Mouse (Mus musculus): ENCODE measurements at regions not wholly inside any gene's neighbourhood (a gene's known extent, or its start where the extent isn't known, plus 50 kb on each side); places are given as distances from the start of the nearest gene placed in this dataset.
"Not testable (repeated sequence)": the region's sequence is repeated elsewhere in the genome, so short reads cannot be mapped to it uniquely, and the experiment has no call there.

GRCm38 (mm10) chr14:45799286-45799685 lies 141.3 kb upstream of the Ddhd1 start:
- Histone ChIP-seq H3K4me1 (ENCODE audit: control insufficient read depth, insufficient read depth, low read length) (no peaks in the 10 kb centered on the region), H3K4me3 (ENCODE audit: insufficient read depth, low read length) (no peak overlapping the region), H3K27ac (ENCODE audit: insufficient read depth, low read depth, low read length) (no peak overlapping the region)
- no peak for TF ChIP-seq POLR2A (IDR thresholded peaks at IDR 0.05; ENCODE audit: borderline replicate concordance, low read depth, low read length)
- TF ChIP-seq CTCF (IDR thresholded peaks at IDR 0.05; ENCODE audit: low read depth, low read length), result no peak

DNA sequence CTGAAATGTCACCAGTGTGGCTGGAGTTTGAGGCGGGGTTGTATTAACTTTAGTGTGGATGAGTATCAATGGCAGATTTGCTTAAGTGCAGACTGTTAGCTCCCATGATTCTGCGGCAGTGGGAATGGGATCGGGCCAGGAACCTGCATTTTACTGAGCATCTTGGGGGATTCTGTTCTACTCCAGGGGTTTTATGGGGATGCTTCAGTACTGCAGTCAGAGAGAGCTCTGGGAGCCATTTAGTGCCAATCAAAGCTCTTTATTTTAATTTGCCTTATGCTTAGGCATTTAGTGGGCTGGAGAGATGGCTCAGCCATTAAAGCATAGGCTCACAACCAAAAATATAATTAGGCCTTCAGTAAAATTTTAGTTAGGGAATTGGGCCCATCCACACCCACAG lies 148.0 kb upstream of the Ddhd1 start:
- TF ChIP-seq POLR2A (IDR thresholded peaks at IDR 0.05; ENCODE audit: borderline replicate concordance, low read depth, low read length), result no peak
- no peak for TF ChIP-seq CTCF (IDR thresholded peaks at IDR 0.05; ENCODE audit: low read depth, low read length)
- Histone ChIP-seq H3K27ac (ENCODE audit: insufficient read depth, low read depth, low read length) (no peak overlapping the region), H3K4me1 (ENCODE audit: control insufficient read depth, insufficient read depth, low read length) (no peaks in the 10 kb centered on the region), H3K4me3 (ENCODE audit: insufficient read depth, low read length) (no peak overlapping the region)

DNA sequence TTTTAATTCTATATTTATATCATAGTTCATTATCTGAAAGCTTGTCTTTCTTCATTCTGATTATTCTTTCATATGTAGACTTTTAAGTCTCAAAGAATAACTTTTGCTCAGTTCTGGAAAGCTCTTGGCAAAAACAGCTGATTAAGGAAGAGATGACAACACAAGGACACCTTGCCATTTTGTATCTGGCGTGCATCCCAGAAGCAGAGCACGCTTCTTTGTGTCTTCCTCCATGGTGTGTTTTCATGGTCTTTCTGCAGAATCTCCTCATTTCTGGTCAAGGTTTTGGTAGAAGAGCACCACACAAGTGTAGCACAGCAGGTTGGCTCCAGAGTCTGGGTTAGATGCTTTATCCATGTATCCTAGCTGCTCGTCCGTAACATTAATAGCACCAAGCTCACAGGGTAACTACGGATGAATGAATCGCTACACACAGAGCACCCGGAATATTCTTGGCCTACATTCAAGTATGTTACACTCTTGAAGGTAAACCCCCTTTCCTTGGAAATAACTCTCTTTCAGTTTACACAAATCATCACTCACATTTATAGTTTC lies 148.9 kb upstream of the Ddhd1 start:
- Histone ChIP-seq H3K27ac (ENCODE audit: insufficient read depth, low read depth, low read length) (no peak overlapping the region), H3K4me3 (ENCODE audit: insufficient read depth, low read length) (no peak overlapping the region), H3K4me1 (ENCODE audit: control insufficient read depth, insufficient read depth, low read length) (no peaks in the 10 kb centered on the region)
- TF ChIP-seq POLR2A (IDR thresholded peaks at IDR 0.05; ENCODE audit: borderline replicate concordance, low read depth, low read length) (no peak), CTCF (IDR thresholded peaks at IDR 0.05; ENCODE audit: low read depth, low read length) (no peak)

DNA sequence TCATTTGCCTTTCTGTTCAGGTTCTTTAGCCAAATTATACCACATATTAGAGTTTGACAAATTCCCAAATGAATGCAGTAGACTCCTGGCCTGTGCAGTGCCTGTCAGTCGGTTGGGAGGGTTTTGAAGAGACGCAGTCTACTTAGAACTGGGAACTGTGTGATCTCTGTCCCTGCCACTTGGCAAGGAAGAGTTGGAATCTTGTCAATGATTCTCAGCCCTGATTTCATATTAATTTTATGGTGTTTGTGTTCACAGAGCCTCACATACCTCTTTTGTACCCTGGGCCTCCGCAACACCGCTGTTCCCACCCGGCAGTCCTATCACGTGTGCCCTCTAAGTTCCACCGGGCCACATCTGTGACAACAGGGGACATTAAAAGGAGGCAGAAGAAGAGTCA lies 149.8 kb upstream of the Ddhd1 start:
- TF ChIP-seq POLR2A (IDR thresholded peaks at IDR 0.05; ENCODE audit: borderline replicate concordance, low read depth, low read length), result no peak
- no peak for TF ChIP-seq CTCF (IDR thresholded peaks at IDR 0.05; ENCODE audit: low read depth, low read length)
- H3K27ac ChIP-seq (ENCODE audit: insufficient read depth, low read depth, low read length), result no peak overlapping the region
- H3K4me3 ChIP-seq (ENCODE audit: insufficient read depth, low read length), result no peak overlapping the region
- no peaks in the 10 kb centered on the region for H3K4me1 ChIP-seq (ENCODE audit: control insufficient read depth, insufficient read depth, low read length)

- Histone ChIP-seq H3K4me3 (ENCODE audit: insufficient read depth, low read length) (no peak overlapping the region), H3K27ac (ENCODE audit: insufficient read depth, low read depth, low read length) (no peak overlapping the region), H3K4me1 (ENCODE audit: control insufficient read depth, insufficient read depth, low read length) (no peaks in the 10 kb centered on the region)
- TF ChIP-seq CTCF (IDR thresholded peaks at IDR 0.05; ENCODE audit: low read depth, low read length) (no peak), POLR2A (IDR thresholded peaks at IDR 0.05; ENCODE audit: borderline replicate concordance, low read depth, low read length) (no peak)
Observed at GRCm38 (mm10) chr14:45809491-45809890, 151.5 kb upstream of the Ddhd1 start.

DNA sequence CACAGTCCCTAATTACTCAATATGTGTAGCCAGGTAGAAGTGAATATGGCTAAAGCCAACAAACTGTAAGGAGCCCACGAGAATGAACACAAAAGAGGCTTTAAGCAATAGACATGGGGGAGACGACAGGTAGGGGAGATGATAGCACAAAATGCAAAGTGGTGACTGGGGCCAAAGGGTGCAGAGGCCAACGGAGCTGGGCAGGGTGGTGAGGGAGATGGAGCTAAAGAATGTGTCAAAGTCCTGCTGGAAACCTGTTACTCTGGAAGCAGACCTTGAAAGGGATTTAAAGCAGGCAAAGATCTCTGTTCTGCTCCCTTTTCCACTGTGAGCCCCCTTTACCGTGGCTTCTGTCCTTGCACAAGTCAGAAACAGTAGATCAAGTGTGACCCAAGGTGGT lies 152.2 kb upstream of the Ddhd1 start:
- H3K27ac ChIP-seq (ENCODE audit: insufficient read depth, low read depth, low read length), result no peak overlapping the region
- no peak overlapping the region for H3K4me3 ChIP-seq (ENCODE audit: insufficient read depth, low read length)
- TF ChIP-seq CTCF (IDR thresholded peaks at IDR 0.05; ENCODE audit: low read depth, low read length) (no peak), POLR2A (IDR thresholded peaks at IDR 0.05; ENCODE audit: borderline replicate concordance, low read depth, low read length) (no peak)
- no peaks in the 10 kb centered on the region for H3K4me1 ChIP-seq (ENCODE audit: control insufficient read depth, insufficient read depth, low read length)

GRCm38 (mm10) chr14:45810630-45811029 lies 152.7 kb upstream of the Ddhd1 start:
- TF ChIP-seq CTCF (IDR thresholded peaks at IDR 0.05; ENCODE audit: low read depth, low read length) (no peak), POLR2A (IDR thresholded peaks at IDR 0.05; ENCODE audit: borderline replicate concordance, low read depth, low read length) (no peak)
- Histone ChIP-seq H3K4me1 (ENCODE audit: control insufficient read depth, insufficient read depth, low read length) (no peaks in the 10 kb centered on the region), H3K4me3 (ENCODE audit: insufficient read depth, low read length) (no peak overlapping the region), H3K27ac (ENCODE audit: insufficient read depth, low read depth, low read length) (no peak overlapping the region)

GRCm38 (mm10) chr14:45815598-45815997 lies 157.7 kb upstream of the Ddhd1 start:
- TF ChIP-seq CTCF (IDR thresholded peaks at IDR 0.05; ENCODE audit: low read depth, low read length) (no peak), POLR2A (IDR thresholded peaks at IDR 0.05; ENCODE audit: borderline replicate concordance, low read depth, low read length) (no peak)
- no peak overlapping the region for H3K27ac ChIP-seq (ENCODE audit: insufficient read depth, low read depth, low read length)
- no peaks in the 10 kb centered on the region for H3K4me1 ChIP-seq (ENCODE audit: control insufficient read depth, insufficient read depth, low read length)
- H3K4me3 ChIP-seq (ENCODE audit: insufficient read depth, low read length), result no peak overlapping the region

DNA sequence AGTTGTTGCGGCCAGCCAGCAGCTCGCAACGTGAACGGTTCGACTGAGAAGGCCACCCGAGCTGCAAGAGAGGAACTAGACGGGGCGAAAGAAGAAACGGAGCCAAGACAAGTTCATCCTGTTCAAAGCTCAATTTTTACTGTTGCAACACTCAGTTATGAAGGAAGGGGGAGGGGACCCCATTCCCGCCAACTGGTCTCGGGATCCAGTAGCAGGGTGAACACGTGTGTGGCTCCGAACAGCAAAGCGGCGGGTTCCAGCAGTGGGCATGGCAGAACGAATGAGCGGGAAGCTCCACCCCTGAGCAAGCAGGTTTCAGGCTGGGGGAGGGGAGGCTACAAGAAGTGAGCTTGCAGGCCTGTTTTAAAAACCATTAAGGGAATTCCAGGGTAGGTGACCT lies 158.7 kb upstream of the Ddhd1 start:
- not testable (repeated sequence) for H3K4me1 ChIP-seq (ENCODE audit: control insufficient read depth, insufficient read depth, low read length); H3K27ac ChIP-seq (ENCODE audit: insufficient read depth, low read depth, low read length); H3K4me3 ChIP-seq (ENCODE audit: insufficient read depth, low read length)

- Histone ChIP-seq H3K4me3 (ENCODE audit: insufficient read depth, low read length) (no peak overlapping the region), H3K4me1 (ENCODE audit: control insufficient read depth, insufficient read depth, low read length) (no peaks in the 10 kb centered on the region), H3K27ac (ENCODE audit: insufficient read depth, low read depth, low read length) (no peak overlapping the region)
- TF ChIP-seq CTCF (IDR thresholded peaks at IDR 0.05; ENCODE audit: low read depth, low read length) (no peak), POLR2A (IDR thresholded peaks at IDR 0.05; ENCODE audit: borderline replicate concordance, low read depth, low read length) (no peak)
Observed at GRCm38 (mm10) chr14:45817756-45818155, 159.8 kb upstream of the Ddhd1 start.

GRCm38 (mm10) chr14:45824601-45825000 lies 166.7 kb upstream of the Ddhd1 start:
- TF ChIP-seq CTCF (IDR thresholded peaks at IDR 0.05; ENCODE audit: low read depth, low read length) (no peak), POLR2A (IDR thresholded peaks at IDR 0.05; ENCODE audit: borderline replicate concordance, low read depth, low read length) (no peak)

More at GRCm38 (mm10) chr14:45824601-45825000, 166.7 kb upstream of the Ddhd1 start:
- Histone ChIP-seq H3K4me3 (ENCODE audit: insufficient read depth, low read length) (no peak overlapping the region), H3K4me1 (ENCODE audit: control insufficient read depth, insufficient read depth, low read length) (no peaks in the 10 kb centered on the region), H3K27ac (ENCODE audit: insufficient read depth, low read depth, low read length) (no peak overlapping the region)

Measured in bone marrow macrophage, adult 2 months (primary cell).